ENCODE assay signal across 8 mouse cellular contexts in the genomic region with DNA sequence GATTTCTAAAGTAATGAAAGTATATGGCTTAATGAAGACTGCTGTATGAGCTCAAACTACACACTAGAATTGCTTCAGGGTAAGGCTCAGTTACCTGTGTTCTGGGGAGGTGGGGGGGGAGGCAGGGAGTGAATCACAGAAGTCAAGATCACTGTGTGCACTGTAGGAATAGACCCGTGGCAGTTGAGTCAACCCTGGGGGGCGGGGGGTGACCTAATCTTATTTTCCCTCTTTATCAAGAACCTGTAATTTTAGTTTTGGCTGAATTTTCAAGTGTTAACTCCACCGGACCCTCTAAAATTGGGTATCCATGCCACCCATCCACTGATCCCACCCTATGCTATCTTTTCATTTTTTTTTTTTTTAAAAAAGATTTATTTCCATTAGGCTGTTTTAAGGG. TPM values are rescaled to one million over a fixed set of nuclear protein-coding genes. Genes with fewer than 3 reads are reported as not detected.
DNase-seq lines count a peak whose midpoint lies in the region; ATAC-seq and TF ChIP-seq lines count a peak whose summit lies in the region.

No protein-coding gene starts in this region.

- 30% methylated on average over 3 of the region's 3 CpGs for WGBS in heart, embryonic 10.5 days
- WGBS in hindbrain, embryonic 12.5 days, result 35% methylated on average over 3 of the region's 3 CpGs
- 23% methylated on average over 3 of the region's 3 CpGs for WGBS in midbrain, embryonic 12.5 days

- H3K4me3 ChIP-seq in heart, embryonic 10.5 days, result peak overlapping the region; percentile 99
- peak overlapping the region; percentile 89; the same call in 1 of the 2 replicates for H3K4me3 ChIP-seq in E14TG2a.4 (replicated peaks; ENCODE audit: low read length)
- peak overlapping the region; percentile 99; the same call in 1 of the 2 replicates for H3K4me3 ChIP-seq in hindbrain, embryonic 12.5 days
- peak overlapping the region; percentile 91 for H3K4me3 ChIP-seq in midbrain, embryonic 12.5 days

- ATAC-seq in hindbrain, embryonic 12.5 days (ENCODE audit: low FRiP score), result no peak
- no peak for ATAC-seq in midbrain, embryonic 12.5 days (ENCODE audit: low FRiP score, low read depth)

- H3K27ac ChIP-seq in heart, embryonic 10.5 days, result peak overlapping the region; percentile 100; the same call in 1 of the 2 replicates
- no peak overlapping the region for H3K27ac ChIP-seq in hindbrain, embryonic 12.5 days
- peak overlapping the region; percentile 100; the same call in 1 of the 2 replicates for H3K27ac ChIP-seq in midbrain, embryonic 12.5 days (replicated peaks)

- H3K4me2 ChIP-seq in hindbrain, embryonic 12.5 days (replicated peaks), result peak overlapping the region; percentile 85
- H3K4me2 ChIP-seq in midbrain, embryonic 12.5 days (replicated peaks), result peak overlapping the region; percentile 88

- H3K36me3 ChIP-seq in heart, embryonic 10.5 days, result no peaks in the 10 kb centered on the region
- no peaks in the 10 kb centered on the region for H3K36me3 ChIP-seq in E14TG2a.4 (ENCODE audit: insufficient read depth, low read length)
- no peaks in the 10 kb centered on the region for H3K36me3 ChIP-seq in hindbrain, embryonic 12.5 days
- no peaks in the 10 kb centered on the region for H3K36me3 ChIP-seq in midbrain, embryonic 12.5 days

- peaks cover 12% of the 10 kb centered on the region for H3K4me1 ChIP-seq in heart, embryonic 10.5 days
- peaks cover 41% of the 10 kb centered on the region for H3K4me1 ChIP-seq in E14TG2a.4 (replicated peaks; ENCODE audit: low read depth, low read length)
- peaks cover 17% of the 10 kb centered on the region for H3K4me1 ChIP-seq in hindbrain, embryonic 12.5 days
- peaks cover 16% of the 10 kb centered on the region for H3K4me1 ChIP-seq in midbrain, embryonic 12.5 days

- H3K9ac ChIP-seq in hindbrain, embryonic 12.5 days, result no peak overlapping the region
- no peak overlapping the region for H3K9ac ChIP-seq in midbrain, embryonic 12.5 days (replicated peaks)

- H3K27me3 ChIP-seq in heart, embryonic 10.5 days (ENCODE audit: insufficient read depth, poor library complexity, severe bottlenecking), result no peaks in the 10 kb centered on the region
- no peaks in the 10 kb centered on the region for H3K27me3 ChIP-seq in E14TG2a.4 (ENCODE audit: insufficient read depth, low read length)
- H3K27me3 ChIP-seq in hindbrain, embryonic 12.5 days, result no peaks in the 10 kb centered on the region
- H3K27me3 ChIP-seq in midbrain, embryonic 12.5 days, result no peaks in the 10 kb centered on the region

- 0 out of 2 replicates have a peak, but pooled peaks cover 3% of the 10 kb centered on the region for H3K9me3 ChIP-seq in heart, embryonic 10.5 days
- H3K9me3 ChIP-seq in E14TG2a.4 (ENCODE audit: low read length), result no peaks in the 10 kb centered on the region
- H3K9me3 ChIP-seq in hindbrain, embryonic 12.5 days (replicated peaks), result no peaks in the 10 kb centered on the region
- no peaks in the 10 kb centered on the region for H3K9me3 ChIP-seq in midbrain, embryonic 12.5 days

- DNase-seq in heart, embryonic 10.5 days (ENCODE audit: low spot score), result no peak
- no peak for DNase-seq in heart, adult 18-20 months
- DNase-seq in urinary bladder, adult 2 months (ENCODE audit: low spot score), result no peak
- no peak for DNase-seq in retina, embryonic 14.5 days (ENCODE audit: low spot score)
- no peak for DNase-seq in kidney, adult 8-10 months

- no peak for TF ChIP-seq CTCF in E14TG2a.4 (conservative IDR thresholded peaks at IDR 0.05; ENCODE audit: low read length)

RNA-seq across cellular contexts. Expression of a gene that starts 0.9 kb away (rescaled TPM):
- polyA plus RNA-seq in heart, embryonic 10.5 days (2016; fragmentation: Nextera tagmentation; extraction: Ambion mirVana), result 5.8 and 7.4 TPM in 2 replicates
- 10 to 100 TPM in 1 of 2 experiments, 1 to 10 TPM in 1; 9.4 to 10.6 TPM for total RNA-seq in heart, adult 18-20 months (2021)
- polyA plus RNA-seq in hindbrain, embryonic 12.5 days (2016; fragmentation: Nextera tagmentation; extraction: Ambion mirVana), result 14.2 and 15.2 TPM in 2 replicates
- 12.0 and 13.0 TPM in 2 replicates for polyA plus RNA-seq in midbrain, embryonic 12.5 days (2016; fragmentation: Nextera tagmentation; extraction: Ambion mirVana)
- 16.4 and 22.5 TPM in 2 replicates for polyA plus RNA-seq in urinary bladder, adult 2 months (2012; rRNA removed)
